Mouse (Mus musculus): ENCODE results near the gene Sf3b2. TPM values are rescaled to one million over a fixed set of nuclear protein-coding genes. Genes with fewer than 3 reads are reported as not detected.

Gene Sf3b2
- polyA plus RNA-seq, 1 experiment from 2014 or later, result 239 TPM

DNA sequence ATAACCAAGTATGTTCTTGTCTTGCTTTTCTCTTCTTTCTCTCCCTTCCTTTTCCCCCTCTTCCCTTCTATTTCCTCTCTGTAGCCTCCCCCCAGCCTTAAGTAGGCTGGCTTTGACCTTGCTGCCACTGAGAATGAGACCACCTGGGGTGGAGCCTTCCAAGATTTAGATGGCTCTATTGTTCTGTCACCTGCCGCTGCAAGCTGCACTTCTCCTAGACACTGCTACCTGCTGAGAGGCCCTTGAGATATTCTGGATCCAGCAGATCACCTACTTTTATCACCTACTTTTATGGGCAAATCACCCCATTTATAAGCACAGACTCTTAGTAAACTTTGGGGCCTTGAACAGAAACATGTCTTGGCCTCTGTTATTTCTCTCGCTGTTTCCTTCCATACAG is 70.6 kb downstream of the Sf3b2 start:
- H3K27me3 ChIP-seq (ENCODE audit: control insufficient read depth, insufficient read depth, low read length), result no peaks in the 10 kb centered on the region
- H3K4me2 ChIP-seq, result no peak overlapping the region
- no peak overlapping the region for H3K4me3 ChIP-seq (ENCODE audit: low read depth, low read length)
- no peaks in the 10 kb centered on the region for H3K4me1 ChIP-seq (ENCODE audit: control insufficient read depth, insufficient read depth, low read length)
- no peaks in the 10 kb centered on the region for H3K36me3 ChIP-seq (ENCODE audit: control insufficient read depth, insufficient read depth, low read length)
- H3K9ac ChIP-seq (ENCODE audit: low read depth, low read length), result no peak overlapping the region
- no peaks in the 10 kb centered on the region for H3K9me3 ChIP-seq (replicated peaks; ENCODE audit: control insufficient read depth, low read length)
- 50% methylated on average over 2 of the region's 2 CpGs for WGBS (ENCODE audit: insufficient replicate concordance)
- ATAC-seq (replicated peaks; ENCODE audit: insufficient number of reproducible peaks, low FRiP score, low TSS enrichment), result no peak
- no peak overlapping the region for H3K27ac ChIP-seq (ENCODE audit: low read depth, low read length)

DNA sequence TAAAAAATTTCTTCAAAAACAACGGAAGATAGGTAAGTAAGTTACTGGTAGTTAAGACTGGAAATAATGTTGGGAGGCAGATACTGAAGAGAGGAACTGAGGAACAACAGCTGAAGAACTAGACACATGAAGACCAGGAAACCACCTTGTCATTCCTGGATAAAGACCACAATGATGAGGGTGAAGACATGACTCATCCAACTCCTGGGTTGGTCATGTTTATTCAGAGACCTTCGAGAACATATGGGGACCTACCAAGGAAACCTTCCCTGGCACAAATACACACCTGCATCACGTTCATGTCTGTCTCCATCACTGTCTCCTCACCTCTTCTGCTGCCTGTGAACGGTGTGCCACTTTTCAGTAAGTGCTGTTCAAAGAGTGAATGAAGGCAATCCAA is 71.2 kb downstream of the Sf3b2 start:
- Histone ChIP-seq H3K9me3 (replicated peaks; ENCODE audit: control insufficient read depth, low read length) (no peaks in the 10 kb centered on the region), H3K27me3 (ENCODE audit: control insufficient read depth, insufficient read depth, low read length) (no peaks in the 10 kb centered on the region), H3K4me2 (no peak overlapping the region), H3K27ac (ENCODE audit: low read depth, low read length) (no peak overlapping the region), H3K36me3 (ENCODE audit: control insufficient read depth, insufficient read depth, low read length) (no peaks in the 10 kb centered on the region), H3K4me3 (ENCODE audit: low read depth, low read length) (no peak overlapping the region), H3K9ac (ENCODE audit: low read depth, low read length) (no peak overlapping the region), H3K4me1 (ENCODE audit: control insufficient read depth, insufficient read depth, low read length) (no peaks in the 10 kb centered on the region)
- ATAC-seq (replicated peaks; ENCODE audit: insufficient number of reproducible peaks, low FRiP score, low TSS enrichment), result no peak
- 81% methylated on average over 4 of the region's 4 CpGs for WGBS (ENCODE audit: insufficient replicate concordance)

Other genes with a start within 250 kb of the Sf3b2 start
- 3.0 and 4.3 TPM in 2 replicates for gene Rin1, start 245.0 kb downstream of the Sf3b2 start, polyA plus RNA-seq (2014; fragmentation: Nextera tagmentation; extraction: Ambion mirVana)
- gene Cd248, start 227.4 kb downstream of the Sf3b2 start, polyA plus RNA-seq (2014; fragmentation: Nextera tagmentation; extraction: Ambion mirVana), result 24.2 and 27.3 TPM in 2 replicates
- 4.6 and 4.7 TPM in 2 replicates for gene Tmem151a, start 209.9 kb downstream of the Sf3b2 start, polyA plus RNA-seq (2014; fragmentation: Nextera tagmentation; extraction: Ambion mirVana)
- 102 and 103 TPM in 2 replicates for gene Yif1a, start 206.9 kb downstream of the Sf3b2 start, polyA plus RNA-seq (2014; fragmentation: Nextera tagmentation; extraction: Ambion mirVana)
- 8.4 TPM in 2 replicates for gene Cnih2, start 196.9 kb downstream of the Sf3b2 start, polyA plus RNA-seq (2014; fragmentation: Nextera tagmentation; extraction: Ambion mirVana)
- 211 and 225 TPM in 2 replicates for gene Rab1b, start 188.4 kb downstream of the Sf3b2 start, polyA plus RNA-seq (2014; fragmentation: Nextera tagmentation; extraction: Ambion mirVana)
- 19.8 and 24.3 TPM in 2 replicates for gene Klc2, start 176.9 kb downstream of the Sf3b2 start, polyA plus RNA-seq (2014; fragmentation: Nextera tagmentation; extraction: Ambion mirVana)
- gene Pacs1, start 22.3 kb downstream of the Sf3b2 start, polyA plus RNA-seq (2014; fragmentation: Nextera tagmentation; extraction: Ambion mirVana), result 21.4 and 22.8 TPM in 2 replicates
- gene Gal3st3, start 2.9 kb upstream of the Sf3b2 start, polyA plus RNA-seq (2014; fragmentation: Nextera tagmentation; extraction: Ambion mirVana), result 3.8 and 4.8 TPM in 2 replicates
- not detected in 2 replicates for gene Catsper1, start 40.3 kb upstream of the Sf3b2 start, polyA plus RNA-seq (2014; fragmentation: Nextera tagmentation; extraction: Ambion mirVana)
- gene Cst6, start 54.1 kb upstream of the Sf3b2 start, polyA plus RNA-seq (2014; fragmentation: Nextera tagmentation; extraction: Ambion mirVana), result 0.60 and 0.84 TPM in 2 replicates
- gene Eif1ad, start 71.3 kb upstream of the Sf3b2 start, polyA plus RNA-seq (2014; fragmentation: Nextera tagmentation; extraction: Ambion mirVana), result 45.3 and 49.4 TPM in 2 replicates
- gene Banf1, start 71.7 kb upstream of the Sf3b2 start, polyA plus RNA-seq (2014; fragmentation: Nextera tagmentation; extraction: Ambion mirVana), result 443 and 453 TPM in 2 replicates
- gene Sart1, start 93.2 kb upstream of the Sf3b2 start, polyA plus RNA-seq (2014; fragmentation: Nextera tagmentation; extraction: Ambion mirVana), result 39.0 and 44.5 TPM in 2 replicates
- gene Tsga10ip, start 107.1 kb upstream of the Sf3b2 start, polyA plus RNA-seq (2014; fragmentation: Nextera tagmentation; extraction: Ambion mirVana), result 0.87 and 1.7 TPM in 2 replicates
- 138 and 150 TPM in 2 replicates for gene Drap1, start 129.5 kb upstream of the Sf3b2 start, polyA plus RNA-seq (2014; fragmentation: Nextera tagmentation; extraction: Ambion mirVana)
- 23.8 and 27.4 TPM in 2 replicates for gene AI837181, start 129.7 kb upstream of the Sf3b2 start, polyA plus RNA-seq (2014; fragmentation: Nextera tagmentation; extraction: Ambion mirVana)
- not detected in 2 replicates for gene Fosl1, start 152.1 kb upstream of the Sf3b2 start, polyA plus RNA-seq (2014; fragmentation: Nextera tagmentation; extraction: Ambion mirVana)
- gene Ccdc85b, start 162.4 kb upstream of the Sf3b2 start, polyA plus RNA-seq (2014; fragmentation: Nextera tagmentation; extraction: Ambion mirVana), result 8.1 and 10.0 TPM in 2 replicates
- gene Fibp, start 165.2 kb upstream of the Sf3b2 start, polyA plus RNA-seq (2014; fragmentation: Nextera tagmentation; extraction: Ambion mirVana), result 73.6 and 79.8 TPM in 2 replicates
- 0.84 and 0.86 TPM in 2 replicates for gene Ctsw, start 173.1 kb upstream of the Sf3b2 start, polyA plus RNA-seq (2014; fragmentation: Nextera tagmentation; extraction: Ambion mirVana)
- 72.2 and 72.5 TPM in 2 replicates for gene Efemp2, start 178.5 kb upstream of the Sf3b2 start, polyA plus RNA-seq (2014; fragmentation: Nextera tagmentation; extraction: Ambion mirVana)
- gene Mus81, start 192.9 kb upstream of the Sf3b2 start, polyA plus RNA-seq (2014; fragmentation: Nextera tagmentation; extraction: Ambion mirVana), result 32.2 and 40.0 TPM in 2 replicates
- 2,455 and 2,528 TPM in 2 replicates for gene Cfl1, start 195.0 kb upstream of the Sf3b2 start, polyA plus RNA-seq (2014; fragmentation: Nextera tagmentation; extraction: Ambion mirVana)
- not detected in 2 replicates for gene 1700020D05Rik, start 208.3 kb upstream of the Sf3b2 start, polyA plus RNA-seq (2014; fragmentation: Nextera tagmentation; extraction: Ambion mirVana)
- 14.0 and 16.7 TPM in 2 replicates for gene Snx32, start 215.1 kb upstream of the Sf3b2 start, polyA plus RNA-seq (2014; fragmentation: Nextera tagmentation; extraction: Ambion mirVana)